Mouse (Mus musculus) heart, embryonic 13.5 days (tissue): Measurements from ENCODE around the gene Abcd2. TPM values are rescaled to one million over a fixed set of nuclear protein-coding genes. Genes with fewer than 3 reads are reported as not detected.

ENCODE experiments used
- ATAC-seq: fragments of 200-750 bp; cut with Nextera tagmentation; 2 replicates; pipeline ENCODE4 v1.8.0; 2017; ENCODE audit warnings: moderate TSS enrichment; ENCODE audit not compliant: insufficient number of reproducible peaks, low FRiP score, low TSS enrichment; ENCODE audit errors: extremely low read depth
- H3K27ac ChIP-seq: fragments of 300-500 bp; sonication (generic); replicated peaks from 2 replicates; pipeline ENCODE4 v1.5.1; 2015; ENCODE audit warnings: moderate library complexity, mild to moderate bottlenecking, inconsistent platforms
- H3K27me3 ChIP-seq: fragments of 300-500 bp; sonication (generic); replicated peaks from 2 replicates; pipeline ENCODE4 v1.6.1; 2015; ENCODE audit warnings: mild to moderate bottlenecking, inconsistent platforms
- H3K36me3 ChIP-seq: fragments of 300-500 bp; sonication (generic); 2 replicates; pipeline ENCODE4 v1.6.1; 2015; ENCODE audit warnings: mild to moderate bottlenecking, inconsistent platforms
- H3K4me1 ChIP-seq: fragments of 300-500 bp; sonication (generic); 2 replicates; pipeline ENCODE4 v1.6.1; 2015; ENCODE audit warnings: inconsistent platforms
- H3K4me2 ChIP-seq: fragments of 300-500 bp; sonication (generic); 2 replicates; pipeline ENCODE4 v1.6.1; 2015; ENCODE audit warnings: inconsistent platforms, mild to moderate bottlenecking, moderate library complexity
- H3K4me3 ChIP-seq: fragments of 300-500 bp; sonication (generic); 2 replicates; pipeline ENCODE4 v1.5.1; 2015; ENCODE audit warnings: moderate library complexity, mild to moderate bottlenecking, inconsistent platforms
- H3K9ac ChIP-seq: fragments of 300-500 bp; sonication (generic); 2 replicates; pipeline ENCODE4 v1.6.1; 2015; ENCODE audit warnings: inconsistent platforms, mild to moderate bottlenecking, moderate library complexity
- H3K9me3 ChIP-seq: fragments of 300-500 bp; sonication (generic); 2 replicates; pipeline ENCODE4 v1.6.1; 2016; ENCODE audit warnings: inconsistent platforms
- WGBS: fragments of 180-500 bp; shearing (Covaris S2); methylation state at CpG from one replicate; pipeline ENCODE4 v1.1.7; 2015; ENCODE audit warnings: mixed read lengths; 5-methylcytosine and 5-hydroxymethylcytosine counted together
- polyA plus RNA-seq: library from polyadenylated mRNA; unstranded; fragments of >200 nt; fragmentation: Nextera tagmentation; extraction: Ambion mirVana; gene quantifications from 2 replicates; pipeline ENCODE4 v1.2.1, GENCODE M21; 2015

The Abcd2 gene
- polyA plus RNA-seq, 1 experiment from 2014 or later: 1.7 TPM

DNA sequence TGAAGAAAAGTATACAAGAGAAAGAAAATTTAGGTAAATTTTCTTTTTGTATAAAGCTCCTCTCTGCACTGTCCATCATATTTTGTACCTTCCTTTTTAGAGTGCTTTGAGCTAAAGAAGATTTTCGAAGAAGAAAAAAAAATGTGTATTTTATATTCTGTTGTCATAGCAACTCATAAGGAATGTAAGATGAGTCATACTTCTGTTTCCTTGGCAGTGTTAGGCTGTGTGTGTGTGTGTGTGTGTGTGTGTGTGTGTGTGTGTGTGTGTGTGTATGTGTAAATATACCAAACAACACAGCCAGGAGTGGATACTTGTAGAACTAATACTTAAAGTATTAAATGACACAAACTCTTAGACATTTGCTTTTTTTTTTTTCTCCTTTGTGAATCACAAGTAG is 39.0 kb downstream of the Abcd2 start:
- Histone ChIP-seq H3K27me3 (no peaks in the 10 kb centered on the region), H3K9ac (no peak overlapping the region), H3K27ac (no peak overlapping the region), H3K4me1 (no peaks in the 10 kb centered on the region), H3K36me3 (no peaks in the 10 kb centered on the region), H3K4me3 (no peak overlapping the region), H3K9me3 (no peaks in the 10 kb centered on the region), H3K4me2 (no peak overlapping the region)
- WGBS: 53% methylated on average over 1 of the region's 1 CpGs
- no peak for ATAC-seq

DNA sequence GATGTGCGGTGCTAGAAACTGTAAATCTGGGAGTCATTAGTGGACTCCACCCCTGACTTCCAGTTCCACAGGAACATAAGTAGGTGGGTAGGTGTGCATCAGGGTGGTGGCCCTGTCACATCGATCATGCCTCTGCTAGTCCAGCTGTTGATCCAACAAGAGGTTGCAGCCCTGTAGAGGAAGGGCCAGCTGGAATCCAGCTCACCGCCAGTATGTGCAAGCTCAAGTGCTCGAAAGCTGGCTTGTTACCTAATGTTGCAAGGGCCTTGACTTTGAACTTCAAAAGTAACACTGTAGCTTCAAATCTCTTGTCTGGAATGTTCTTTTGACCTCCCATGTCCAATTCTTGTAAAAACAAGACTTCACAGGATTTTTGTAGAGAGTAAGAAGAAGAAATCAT is 67.0 kb downstream of the Abcd2 start:
- WGBS: 84% methylated on average over 4 of the region's 4 CpGs
- H3K36me3 ChIP-seq: no peaks in the 10 kb centered on the region

DNA sequence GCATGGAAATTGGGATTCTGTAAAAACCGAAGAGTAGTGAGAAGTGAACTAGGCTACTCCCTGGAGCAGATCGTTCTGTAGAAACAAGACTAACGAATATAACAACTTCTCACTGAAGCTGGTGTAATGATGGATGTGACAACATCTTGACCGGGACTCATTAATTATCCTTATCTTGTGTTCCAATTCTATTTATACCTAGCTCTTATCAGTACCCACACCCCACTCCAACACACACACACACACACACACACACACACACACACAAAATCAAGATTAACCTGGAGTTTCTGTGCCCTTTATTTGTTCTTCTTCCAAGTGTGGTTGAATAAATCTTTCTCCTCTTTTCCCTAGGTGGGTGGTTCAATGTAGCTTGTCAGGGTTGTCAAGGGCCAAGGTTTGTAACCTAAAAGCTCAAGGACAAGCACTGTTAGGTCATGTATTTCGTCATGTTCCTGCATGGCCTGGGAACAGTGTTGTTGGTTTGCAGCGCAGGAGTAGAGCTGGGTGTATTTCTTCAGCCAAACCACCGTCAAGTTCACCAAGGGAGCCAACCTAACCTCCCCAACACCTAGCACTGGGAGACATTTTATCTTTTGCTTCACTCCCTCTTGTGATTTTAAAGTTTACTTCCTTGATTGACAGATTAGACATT is 78.9 kb downstream of the Abcd2 start:
- no peak for ATAC-seq

More for the DNA sequence above, 67.0 kb downstream of the Abcd2 start:
- no peak overlapping the region for H3K4me2 ChIP-seq
- H3K9ac ChIP-seq: no peak overlapping the region
- ATAC-seq: no peak
- no peaks in the 10 kb centered on the region for H3K9me3 ChIP-seq
- H3K27ac ChIP-seq: no peak overlapping the region
- no peaks in the 10 kb centered on the region for H3K4me1 ChIP-seq
- H3K4me3 ChIP-seq: no peak overlapping the region
- no peaks in the 10 kb centered on the region for H3K27me3 ChIP-seq

DNA sequence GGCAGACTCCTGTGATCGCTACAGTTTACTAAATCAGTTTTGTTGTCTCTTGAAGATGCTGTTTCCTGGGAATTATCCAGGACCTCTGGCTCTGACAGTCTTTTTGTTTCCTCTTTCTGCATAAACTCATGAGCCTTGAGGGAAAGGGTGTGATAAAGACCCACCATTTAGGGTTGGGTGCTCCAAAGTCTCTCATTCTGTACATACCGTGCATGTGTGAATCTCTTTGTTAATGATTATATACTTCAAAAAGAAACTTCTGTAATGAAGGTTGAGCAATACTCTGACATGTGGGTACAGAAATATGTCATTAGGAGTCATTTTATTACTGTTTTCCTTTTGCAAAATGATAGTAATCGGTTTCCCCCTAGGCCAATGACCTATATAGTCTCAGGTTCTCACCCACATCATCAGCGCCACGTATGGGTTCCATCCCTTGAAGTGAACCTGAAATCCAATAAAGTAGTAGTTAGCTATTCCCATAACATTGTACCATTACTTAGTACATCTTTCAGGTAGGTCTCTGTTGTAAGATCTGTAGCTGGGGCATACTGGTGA is 83.4 kb downstream of the Abcd2 start:
- no peak overlapping the region for H3K4me2 ChIP-seq
- no peak overlapping the region for H3K4me3 ChIP-seq
- 87% methylated on average over 5 of the region's 5 CpGs for WGBS
- 0 out of 2 replicates have a peak, but pooled peaks cover 4% of the 10 kb centered on the region for H3K4me1 ChIP-seq
- H3K9ac ChIP-seq: no peak overlapping the region
- no peak for ATAC-seq
- H3K9me3 ChIP-seq: no peaks in the 10 kb centered on the region
- no peaks in the 10 kb centered on the region for H3K27me3 ChIP-seq
- H3K27ac ChIP-seq: no peak overlapping the region
- H3K36me3 ChIP-seq: no peaks in the 10 kb centered on the region

More for the DNA sequence above, 78.9 kb downstream of the Abcd2 start:
- Histone ChIP-seq H3K27me3 (no peaks in the 10 kb centered on the region), H3K4me3 (no peak overlapping the region), H3K9ac (no peak overlapping the region), H3K4me2 (no peak overlapping the region), H3K27ac (no peak overlapping the region), H3K4me1 (no peaks in the 10 kb centered on the region), H3K36me3 (no peaks in the 10 kb centered on the region), H3K9me3 (no peaks in the 10 kb centered on the region)
- WGBS: 62% methylated on average over 7 of the region's 7 CpGs

DNA sequence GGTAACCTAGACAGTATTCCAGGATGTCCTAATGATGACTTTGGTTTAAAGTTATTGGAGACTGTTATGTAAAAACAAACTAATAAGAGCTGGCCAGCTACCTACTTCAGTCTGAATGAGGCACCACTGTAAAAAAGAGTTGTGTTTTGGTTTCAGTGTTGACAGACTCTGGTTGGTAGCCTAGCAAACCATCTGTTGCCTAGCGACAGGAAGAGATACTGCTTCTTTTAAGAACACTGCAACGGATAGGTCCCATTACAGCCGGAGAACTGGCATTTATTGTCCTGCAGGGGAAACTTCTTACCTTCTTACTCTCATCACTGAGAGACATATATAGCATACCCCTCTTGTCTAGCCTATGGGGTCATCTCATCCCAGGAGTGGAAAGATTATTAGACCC is 86.7 kb downstream of the Abcd2 start:
- ATAC-seq: no peak

DNA sequence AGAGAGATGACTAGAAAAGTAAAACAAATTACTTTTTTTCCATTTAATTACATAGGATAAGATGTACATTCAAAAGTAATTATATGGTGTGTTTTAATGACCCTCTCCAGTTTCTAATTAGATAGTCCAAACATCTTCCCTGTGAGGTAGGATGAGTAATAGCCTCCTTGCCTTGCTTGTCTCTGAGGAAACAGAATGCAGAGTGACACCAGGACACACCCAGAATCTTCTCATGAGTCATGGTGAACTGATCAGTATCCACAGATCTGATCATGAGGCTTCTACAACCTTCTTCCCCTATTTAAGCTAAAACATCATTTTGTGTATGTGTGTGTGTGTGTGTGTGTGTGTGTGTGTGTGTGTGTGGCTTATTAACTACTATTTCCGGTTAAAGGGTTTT is 87.3 kb downstream of the Abcd2 start:
- Histone ChIP-seq H3K9ac (no peak overlapping the region), H3K27me3 (no peaks in the 10 kb centered on the region), H3K27ac (no peak overlapping the region), H3K9me3 (no peaks in the 10 kb centered on the region), H3K4me2 (no peak overlapping the region), H3K4me1 (0 out of 2 replicates have a peak, but pooled peaks cover 4% of the 10 kb centered on the region), H3K36me3 (no peaks in the 10 kb centered on the region), H3K4me3 (no peak overlapping the region)
- no peak for ATAC-seq
- WGBS: 80% methylated on average over 1 of the region's 1 CpGs

More for the DNA sequence above, 86.7 kb downstream of the Abcd2 start:
- H3K4me3 ChIP-seq: no peak overlapping the region
- H3K36me3 ChIP-seq: no peaks in the 10 kb centered on the region
- H3K4me1 ChIP-seq: 0 out of 2 replicates have a peak, but pooled peaks cover 4% of the 10 kb centered on the region
- no peak overlapping the region for H3K9ac ChIP-seq
- H3K4me2 ChIP-seq: no peak overlapping the region
- H3K9me3 ChIP-seq: no peaks in the 10 kb centered on the region
- H3K27ac ChIP-seq: no peak overlapping the region
- H3K27me3 ChIP-seq: no peaks in the 10 kb centered on the region
- 33% methylated on average over 3 of the region's 3 CpGs for WGBS

DNA sequence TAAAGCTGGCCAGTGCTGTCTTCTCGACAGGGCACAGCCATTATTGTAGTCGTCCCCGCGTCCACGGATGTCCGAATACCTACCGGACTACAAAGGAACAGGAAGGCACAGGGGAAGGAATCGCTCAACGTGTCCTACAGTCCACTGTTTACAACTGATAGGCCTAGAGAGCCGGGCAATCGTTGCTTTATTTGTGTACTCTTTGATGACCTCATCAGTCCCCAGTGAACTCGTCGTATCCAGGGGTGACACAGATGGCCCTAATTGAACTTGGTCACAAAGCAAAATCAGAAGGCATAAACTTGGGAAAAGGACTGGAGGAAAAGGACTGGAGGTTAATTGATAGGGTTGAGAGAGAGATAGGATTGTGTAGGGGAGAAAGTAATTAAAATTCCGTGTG is 87.8 kb downstream of the Abcd2 start:
- no peak overlapping the region for H3K27ac ChIP-seq
- H3K27me3 ChIP-seq: no peaks in the 10 kb centered on the region
- no peak for ATAC-seq
- H3K9me3 ChIP-seq: no peaks in the 10 kb centered on the region
- H3K4me3 ChIP-seq: no peak overlapping the region
- no peaks in the 10 kb centered on the region for H3K36me3 ChIP-seq
- H3K4me1 ChIP-seq: 0 out of 2 replicates have a peak, but pooled peaks cover 4% of the 10 kb centered on the region
- WGBS: 61% methylated on average over 14 of the region's 14 CpGs
- no peak overlapping the region for H3K9ac ChIP-seq
- no peak overlapping the region for H3K4me2 ChIP-seq

DNA sequence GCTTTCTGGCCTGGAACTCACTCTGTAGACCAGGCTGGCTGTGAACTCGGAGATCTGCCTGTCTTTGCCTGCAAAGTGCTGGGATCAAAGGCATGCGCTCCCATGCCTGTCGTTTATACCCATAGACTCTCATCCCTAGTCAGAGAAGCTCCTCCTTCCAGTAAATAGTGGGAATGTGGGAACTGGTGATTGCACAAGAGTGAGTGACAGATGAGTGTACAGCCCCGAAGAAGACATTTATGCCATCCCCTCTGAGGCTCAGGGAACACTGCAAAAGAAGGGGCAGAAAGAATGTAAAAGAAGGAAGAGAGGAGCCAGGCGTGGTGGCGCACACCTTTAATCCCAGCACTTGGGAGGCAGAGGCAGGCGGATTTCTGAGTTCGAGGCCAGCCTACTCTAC is 88.3 kb downstream of the Abcd2 start:
- H3K27ac ChIP-seq: no peak overlapping the region
- H3K9ac ChIP-seq: no peak overlapping the region
- peaks cover 6% of the 10 kb centered on the region; the same call in 1 of the 2 replicates for H3K4me1 ChIP-seq
- WGBS: 80% methylated on average over 8 of the region's 8 CpGs
- no peaks in the 10 kb centered on the region for H3K27me3 ChIP-seq
- H3K9me3 ChIP-seq: no peaks in the 10 kb centered on the region
- no peak overlapping the region for H3K4me3 ChIP-seq
- no peak overlapping the region for H3K4me2 ChIP-seq
- ATAC-seq: no peak
- H3K36me3 ChIP-seq: no peaks in the 10 kb centered on the region

DNA sequence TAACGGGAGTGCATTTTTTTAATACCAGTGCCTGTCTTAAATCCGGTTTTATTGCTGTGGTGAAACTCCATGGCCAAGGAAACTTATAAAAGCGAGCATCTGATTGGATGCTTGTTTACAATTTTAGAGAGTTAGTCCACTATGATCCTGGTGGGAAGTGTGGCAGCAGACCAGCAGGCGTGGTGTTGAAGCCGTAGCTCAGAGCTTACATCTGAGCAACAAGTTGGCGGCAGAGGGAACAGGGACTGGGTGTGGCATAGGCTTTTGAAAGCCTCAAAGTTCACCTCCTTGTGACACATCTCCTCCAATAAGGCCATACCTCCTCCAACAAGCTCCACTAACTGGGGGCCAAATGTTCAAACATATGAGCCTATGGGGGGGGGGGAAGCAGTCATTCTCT is 95.0 kb downstream of the Abcd2 start:
- Histone ChIP-seq H3K4me3 (no peak overlapping the region), H3K27ac (no peak overlapping the region), H3K4me2 (no peak overlapping the region), H3K9me3 (no peaks in the 10 kb centered on the region), H3K36me3 (no peaks in the 10 kb centered on the region), H3K9ac (no peak overlapping the region), H3K27me3 (no peaks in the 10 kb centered on the region), H3K4me1 (peaks cover 8% of the 10 kb centered on the region; the same call in 1 of the 2 replicates)
- ATAC-seq: no peak
- 81% methylated on average over 6 of the region's 6 CpGs for WGBS

Other genes with a start within 250 kb of the Abcd2 start
- gene Kif21a, start 141.9 kb downstream of the Abcd2 start, polyA plus RNA-seq: 4.2 and 4.3 TPM in 2 replicates
- not detected in 2 replicates for gene CN725425, start 7.7 kb upstream of the Abcd2 start, polyA plus RNA-seq